Mouse (Mus musculus): ENCODE data around the gene Ppp2r5c.

The Ppp2r5c gene

DNA sequence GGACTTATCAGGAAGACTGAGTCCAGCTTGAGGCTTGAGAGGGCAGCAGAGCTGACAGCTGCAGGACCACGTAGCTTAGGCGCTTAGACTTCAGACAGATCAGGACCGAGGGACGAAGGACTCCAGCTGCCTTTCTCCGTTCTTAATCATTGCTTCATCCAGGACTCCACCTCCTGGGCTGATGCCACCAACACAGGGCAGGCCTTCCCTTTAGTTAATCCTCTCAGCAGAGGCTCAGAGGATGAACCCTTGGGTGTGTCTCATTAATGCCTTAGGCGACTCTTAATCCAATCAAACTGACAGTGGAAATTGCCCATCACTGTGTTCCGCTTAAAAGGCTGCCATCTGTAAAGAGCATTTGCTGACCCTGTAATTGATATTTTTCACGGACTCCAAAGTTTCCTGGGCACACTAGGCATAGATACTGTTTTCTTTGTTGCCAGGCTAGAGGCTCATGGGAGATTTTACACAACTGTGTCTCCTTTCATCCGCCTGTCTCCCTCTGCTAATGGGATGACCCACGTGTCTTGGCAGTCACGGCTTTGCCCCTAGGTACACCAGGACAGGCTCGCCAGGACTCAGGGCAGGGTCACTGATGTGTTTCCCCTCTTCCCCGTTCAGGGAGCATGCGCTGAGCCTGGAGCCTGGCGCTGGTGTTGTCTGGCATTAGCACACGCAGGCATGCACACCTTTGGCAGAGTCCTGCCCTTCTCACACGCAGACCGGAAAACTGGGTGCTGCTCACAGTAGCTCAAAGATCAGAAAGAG is 110.1 kb downstream of the Ppp2r5c start:
- no peak for DNase-seq (ENCODE audit: low spot score)

GRCm38 (mm10) chr12:110558175-110558574 is 111.3 kb downstream of the Ppp2r5c start:
- no peak for DNase-seq (ENCODE audit: low spot score)

GRCm38 (mm10) chr12:110563383-110563782 is 116.5 kb downstream of the Ppp2r5c start:
- DNase-seq (ENCODE audit: low spot score) = no peak

DNA sequence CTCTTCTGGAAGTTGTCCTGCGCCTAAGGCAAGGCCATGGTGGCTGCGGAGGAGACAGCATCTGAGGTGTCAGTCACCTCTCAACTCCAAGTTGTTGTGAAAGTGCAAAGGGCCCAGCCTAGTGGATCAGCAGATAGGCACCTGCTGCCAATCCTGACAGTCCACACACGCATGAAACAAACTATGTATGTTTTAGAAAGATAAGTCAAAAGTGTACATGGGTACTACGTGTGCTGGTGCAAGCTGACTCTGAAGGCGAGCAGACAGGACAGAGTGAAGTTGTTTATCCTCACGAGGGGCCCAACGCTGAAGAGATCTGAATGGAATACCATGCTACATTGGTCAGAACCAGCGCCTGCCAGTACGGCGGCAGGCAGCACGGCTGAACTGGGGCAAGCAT is 117.9 kb downstream of the Ppp2r5c start:
- no peak for DNase-seq (ENCODE audit: low spot score)

- no peak for DNase-seq (ENCODE audit: low spot score)
Observed at GRCm38 (mm10) chr12:110566366-110566765, 119.4 kb downstream of the Ppp2r5c start.

GRCm38 (mm10) chr12:110571050-110571449 is 124.1 kb downstream of the Ppp2r5c start:
- no peak for DNase-seq (ENCODE audit: low spot score)

- DNase-seq (ENCODE audit: low spot score) = no peak
Observed at GRCm38 (mm10) chr12:110572351-110572750, 125.4 kb downstream of the Ppp2r5c start.

DNA sequence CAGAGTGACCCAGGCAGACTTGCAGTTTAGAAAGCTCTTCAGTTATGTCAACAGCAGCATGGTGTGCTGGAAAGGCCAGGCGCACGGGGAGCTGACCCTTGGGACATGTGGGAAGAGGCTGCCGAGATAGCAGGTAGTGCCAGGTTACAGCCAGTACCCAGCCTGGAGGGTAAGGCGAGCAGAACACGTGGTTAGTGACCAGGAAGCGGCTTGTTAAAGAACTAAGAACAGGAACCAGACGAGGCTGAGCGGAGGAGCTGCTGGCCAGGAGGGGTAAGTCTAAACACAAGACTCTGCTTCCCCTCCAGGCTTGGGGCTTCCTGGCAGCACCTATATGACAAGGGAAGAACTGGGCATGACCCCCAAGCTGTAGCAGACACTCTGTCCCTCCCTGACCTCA is 126.7 kb downstream of the Ppp2r5c start:
- no peak for DNase-seq (ENCODE audit: low spot score)

- no peak for DNase-seq (ENCODE audit: low spot score)
Observed at GRCm38 (mm10) chr12:110575926-110576325, 129.0 kb downstream of the Ppp2r5c start.

GRCm38 (mm10) chr12:110578333-110578732 is 131.4 kb downstream of the Ppp2r5c start:
- DNase-seq (ENCODE audit: low spot score) = no peak

GRCm38 (mm10) chr12:110588622-110589021 is 141.7 kb downstream of the Ppp2r5c start:
- no peak for DNase-seq (ENCODE audit: low spot score)

DNA sequence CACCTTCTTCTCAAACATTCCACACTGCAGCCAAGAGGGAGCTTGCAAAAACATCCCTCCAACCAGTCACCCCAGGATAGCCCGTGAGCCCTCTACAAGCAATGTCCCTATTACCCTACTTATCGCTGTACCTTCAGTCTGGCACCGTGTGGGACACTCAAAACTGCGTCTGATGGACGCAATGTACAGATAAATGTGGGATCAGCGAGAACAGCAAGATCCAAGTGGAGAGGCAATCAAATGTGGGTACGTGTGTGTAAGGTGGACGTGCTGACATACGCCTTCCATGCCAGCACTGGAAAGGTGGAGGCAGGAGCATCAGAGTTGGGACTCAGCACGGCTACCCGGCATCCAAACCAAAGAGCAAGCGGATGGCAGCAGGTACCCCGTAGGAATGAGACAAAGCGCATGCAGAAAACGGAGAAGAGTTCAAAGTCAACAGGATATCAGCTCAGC is 143.9 kb downstream of the Ppp2r5c start:
- DNase-seq (ENCODE audit: low spot score) = peak; percentile 55

DNA sequence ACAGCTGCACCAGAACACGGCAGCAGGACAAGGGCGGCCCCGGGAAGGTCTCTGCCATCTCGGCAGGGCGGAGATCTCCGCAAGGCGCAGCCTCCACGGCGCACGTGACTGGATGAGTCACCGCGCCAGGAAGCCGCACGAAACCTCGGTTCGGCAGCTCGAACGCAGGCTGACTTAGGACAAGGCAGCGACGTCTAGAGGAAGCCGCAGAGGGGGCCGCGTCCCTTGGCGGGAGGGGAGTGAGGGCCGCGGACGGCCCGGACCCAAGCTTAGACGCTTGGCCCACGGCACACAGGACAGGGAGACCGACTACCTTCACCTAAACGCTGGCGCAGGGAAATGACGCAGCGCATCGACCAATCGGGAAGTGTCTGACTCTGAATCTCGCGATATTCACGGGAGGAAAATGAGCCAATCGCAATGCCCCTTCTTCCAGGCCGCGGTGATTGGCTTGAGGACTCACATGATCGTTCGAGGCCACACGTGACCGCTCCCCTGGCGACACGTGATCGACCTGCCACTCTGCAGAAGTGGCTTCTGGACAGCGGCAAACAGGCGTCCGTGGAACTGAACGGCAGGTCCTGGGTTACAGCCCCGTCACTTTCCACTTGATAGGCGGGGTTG is 144.5 kb downstream of the Ppp2r5c start:
- peak; percentile 99 for DNase-seq (ENCODE audit: low spot score)

- peak; percentile 56 for DNase-seq (ENCODE audit: low spot score)
Observed at GRCm38 (mm10) chr12:110598527-110598926, 151.6 kb downstream of the Ppp2r5c start.

DNA sequence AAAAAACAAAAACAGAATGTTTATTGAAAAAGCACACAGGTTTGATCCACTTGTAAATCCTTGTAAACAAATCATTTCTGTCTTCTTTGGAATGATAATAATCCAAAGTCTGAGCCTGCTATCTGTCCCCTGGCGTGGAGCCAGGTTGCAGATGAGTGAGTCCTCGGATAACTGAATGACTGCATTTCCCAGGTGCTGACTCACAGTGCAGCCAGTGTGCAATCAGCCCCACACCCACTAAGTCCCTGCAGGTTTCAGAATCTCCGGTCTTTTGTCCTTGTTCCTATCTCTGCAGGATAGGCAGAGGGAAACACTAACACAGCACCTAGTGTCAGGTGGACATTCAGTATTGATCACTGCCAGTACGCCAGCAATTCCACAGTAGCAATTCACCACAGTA is 152.9 kb downstream of the Ppp2r5c start:
- no peak for DNase-seq (ENCODE audit: low spot score)

GRCm38 (mm10) chr12:110600225-110600991 is 153.5 kb downstream of the Ppp2r5c start:
- no peak for DNase-seq (ENCODE audit: low spot score)

DNA sequence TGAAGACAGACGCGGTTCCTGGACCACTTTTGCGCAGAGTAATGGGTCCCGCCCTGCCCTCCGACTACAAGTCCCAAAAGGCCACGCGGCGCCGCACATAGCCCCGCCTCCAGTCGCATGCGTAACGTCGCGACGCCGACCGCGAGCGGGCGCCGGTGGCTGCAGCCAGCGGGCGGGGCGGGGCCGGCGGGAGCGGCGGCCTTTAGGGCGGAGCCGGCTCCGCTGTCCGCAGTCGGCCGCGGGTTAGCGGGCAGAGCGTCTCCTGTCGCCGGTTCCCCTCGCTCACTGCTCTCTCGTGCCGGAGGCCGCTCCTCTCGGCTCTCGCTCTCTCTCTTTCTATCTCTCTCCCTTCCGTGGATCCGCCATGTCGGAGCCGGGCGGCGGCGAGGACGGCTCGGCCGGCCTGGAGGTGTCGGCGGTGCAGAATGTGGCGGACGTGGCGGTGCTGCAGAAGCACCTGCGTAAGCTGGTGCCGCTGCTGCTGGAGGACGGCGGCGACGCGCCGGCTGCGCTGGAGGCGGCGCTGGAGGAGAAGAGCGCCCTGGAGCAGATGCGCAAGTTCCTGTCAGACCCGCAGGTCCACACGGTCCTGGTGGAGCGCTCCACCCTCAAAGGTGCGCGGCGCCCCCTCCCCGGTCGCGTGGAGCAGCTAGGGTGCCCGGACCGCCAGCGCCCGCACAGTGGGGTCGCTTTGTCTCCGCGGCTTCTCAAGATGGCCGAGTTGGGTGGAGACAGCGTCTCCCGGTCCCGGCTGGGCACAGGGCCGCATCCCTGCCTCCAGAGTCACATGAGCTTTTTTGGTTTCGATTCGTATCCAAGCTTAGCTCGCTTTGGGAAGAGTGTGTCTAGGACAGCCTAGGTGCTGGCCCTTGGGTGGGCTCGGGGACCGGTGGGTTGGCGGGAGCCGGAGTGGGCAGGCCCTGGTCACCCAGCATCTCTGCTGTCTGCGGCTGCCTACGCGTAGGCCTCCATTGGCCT is 154.6 kb downstream of the Ppp2r5c start, which contains the start of gene Dync1h1:
Gene Dync1h1, plus strand, starts transcription at position 212 of the 978 bp plus-strand sequence.
- DNase-seq (ENCODE audit: low spot score) = peak; percentile 88

DNA sequence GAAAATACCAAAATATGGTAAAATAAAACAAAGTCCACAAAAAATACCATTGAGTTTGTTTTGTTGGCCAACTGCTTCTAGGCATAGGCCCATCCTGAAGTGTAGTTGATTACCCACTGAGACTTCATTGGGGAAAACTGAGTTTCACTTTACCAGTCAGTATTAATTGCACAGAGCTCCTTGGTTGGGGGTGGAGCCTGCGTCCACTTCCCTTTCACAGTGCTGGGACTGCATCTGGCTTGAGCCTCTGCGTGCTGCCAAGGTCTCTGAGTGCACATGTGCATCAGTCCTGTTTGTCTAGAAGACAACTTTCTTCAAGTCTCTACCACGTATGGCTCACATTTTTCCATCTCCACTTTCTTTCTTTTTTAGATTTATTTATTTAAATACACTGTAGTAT is 159.2 kb downstream of the Ppp2r5c start:
- no peak for DNase-seq (ENCODE audit: low spot score)

DNA sequence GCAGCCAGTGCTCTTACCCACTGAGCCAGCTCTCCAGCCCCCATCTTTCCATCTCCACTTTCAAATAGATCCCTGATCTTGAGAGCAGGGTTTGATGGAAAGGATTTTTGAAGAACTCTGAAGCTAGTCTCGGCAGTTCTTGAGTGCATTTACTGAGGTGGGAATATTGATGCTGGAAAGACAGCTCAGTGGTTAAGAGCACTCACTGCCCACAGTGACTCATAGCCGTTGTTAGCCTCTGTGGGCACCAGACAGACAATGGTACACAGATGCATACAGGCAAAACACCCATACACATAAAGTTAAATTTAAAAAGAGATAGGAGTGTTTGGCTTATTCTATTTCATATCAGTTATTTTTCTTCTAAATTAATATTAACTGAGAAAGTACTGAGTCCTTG is 159.8 kb downstream of the Ppp2r5c start:
- no peak for DNase-seq (ENCODE audit: low spot score)

- peak; percentile 24 for DNase-seq (ENCODE audit: low spot score)
Observed at GRCm38 (mm10) chr12:110608460-110609152, 161.7 kb downstream of the Ppp2r5c start.

DNA sequence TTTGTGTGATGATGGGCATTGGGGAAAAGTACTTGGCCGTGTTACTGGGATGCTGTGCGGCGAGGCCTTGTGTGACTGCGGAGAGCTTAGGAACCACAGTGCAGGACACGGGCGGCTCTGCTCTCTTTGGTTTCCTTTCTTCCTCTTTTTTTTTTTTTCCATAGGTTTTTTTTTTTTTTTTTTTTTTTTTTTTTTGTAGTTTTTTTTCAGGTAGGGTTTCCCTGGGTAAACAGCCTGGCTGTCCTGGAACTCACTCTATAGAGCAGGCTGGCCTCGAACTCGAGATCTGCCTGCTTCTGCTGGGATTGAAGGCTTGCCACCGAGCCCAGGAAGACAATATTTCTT is 162.2 kb downstream of the Ppp2r5c start:
- no peak for DNase-seq (ENCODE audit: low spot score)

All from c-Kit-positive CD71-positive TER-119-positive erythroid progenitor cells, embryonic 14.5 days (primary cell).